Mouse (Mus musculus) naive thymus-derived CD4-positive, alpha-beta T cell, adult 5 months (primary cell): Measurements from ENCODE around the gene Rpl27a. TPM values are rescaled to one million over a fixed set of nuclear protein-coding genes. Genes with fewer than 3 reads are reported as not detected.

Experiments
- polyA plus RNA-seq: library from polyadenylated mRNA; unstranded; fragments of 100-300 nt; shearing (Covaris generic); gene quantifications from one replicate; pipeline ENCODE4 v1.2.1, GENCODE M21; 2017

The Rpl27a gene
- polyA plus RNA-seq: 135 TPM

GRCm38 (mm10) chr7:109518838-109519696 is at the start of gene Rpl27a:
Gene Rpl27a, plus strand, starts transcription at chr7:109519147.

DNA sequence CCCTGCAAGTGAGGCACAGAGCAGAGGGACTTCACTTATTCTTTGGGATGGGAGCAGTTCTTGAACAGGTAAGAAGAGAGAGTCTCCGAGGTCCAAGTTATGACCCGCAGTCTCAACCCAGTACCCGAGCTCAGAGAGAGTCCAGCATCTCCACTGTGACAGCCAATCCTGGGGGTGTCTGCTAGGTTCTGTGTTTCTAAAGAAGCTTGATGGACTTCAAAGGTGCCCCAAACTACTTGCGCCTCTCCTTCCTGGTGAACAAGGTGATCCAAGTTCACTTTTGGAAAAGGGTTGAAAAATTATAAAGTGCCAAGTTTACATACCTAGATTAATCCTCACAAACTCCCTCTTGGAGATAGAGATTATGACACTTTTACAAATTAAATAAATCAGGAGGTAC is 10.9 kb upstream of the Rpl27a start, which contains the start of gene Trim66:
Gene Trim66, minus strand, starts transcription at position 101 of the 400 bp plus-strand sequence.

Other genes with a start within 250 kb of the Rpl27a start
- not detected for gene Stk33, start 80.1 kb upstream of the Rpl27a start, polyA plus RNA-seq
- 0.19 TPM for gene Trim66, start 11.0 kb upstream of the Rpl27a start, polyA plus RNA-seq
- 1.3 TPM for gene St5, start 184.5 kb downstream of the Rpl27a start, polyA plus RNA-seq
- 13.1 TPM for gene Akip1, start 184.5 kb downstream of the Rpl27a start, polyA plus RNA-seq
- gene BC051019, start 204.7 kb downstream of the Rpl27a start, polyA plus RNA-seq: not detected
- 0.68 TPM for gene Ascl3, start 212.6 kb downstream of the Rpl27a start, polyA plus RNA-seq
- gene Tmem9b, start 233.7 kb downstream of the Rpl27a start, polyA plus RNA-seq: 141 TPM